Mouse (Mus musculus) midbrain, postnatal 0 days (tissue): ENCODE data around the gene Fkbp1b. TPM values are rescaled to one million over a fixed set of nuclear protein-coding genes. Genes with fewer than 3 reads are reported as not detected.

Experiments
- ATAC-seq: fragments of 200-750 bp; cut with Nextera tagmentation; 2 replicates; pipeline ENCODE4 v1.8.0; 2017; ENCODE audit warnings: moderate number of reproducible peaks, mild to moderate bottlenecking, moderate TSS enrichment, moderate library complexity; ENCODE audit not compliant: low FRiP score
- DNase-seq: peaks from one replicate; pipeline ENCODE4 v3.0.0-alpha.2; 2015; ENCODE audit warnings: low spot score
- H3K27ac ChIP-seq: fragments of 300-500 bp; sonication (generic); 2 replicates; pipeline ENCODE4 v1.5.1; 2014; ENCODE audit warnings: low read depth, mild to moderate bottlenecking, low read length, mixed read lengths
- H3K27me3 ChIP-seq: fragments of 300-500 bp; sonication (generic); 2 replicates; pipeline ENCODE4 v1.6.1; 2014; ENCODE audit warnings: low read length, control low read depth, mixed read lengths; ENCODE audit not compliant: insufficient read depth
- H3K36me3 ChIP-seq: fragments of 300-500 bp; sonication (generic); 2 replicates; pipeline ENCODE4 v1.6.1; 2014; ENCODE audit warnings: low read length, control low read depth, mixed read lengths; ENCODE audit not compliant: insufficient read depth
- H3K4me1 ChIP-seq: fragments of 300-500 bp; sonication (generic); 2 replicates; pipeline ENCODE4 v1.6.1; 2014; ENCODE audit warnings: mild to moderate bottlenecking, control low read depth, antibody characterized with exemption, low read length, mixed read lengths; ENCODE audit not compliant: insufficient read depth
- H3K4me2 ChIP-seq: fragments of 300-500 bp; sonication (generic); 2 replicates; pipeline ENCODE4 v1.6.1; 2014; ENCODE audit warnings: low read depth, mild to moderate bottlenecking, low read length, mixed read lengths; ENCODE audit not compliant: poor library complexity, severe bottlenecking
- H3K4me3 ChIP-seq: fragments of 300-500 bp; sonication (generic); 2 replicates; pipeline ENCODE4 v1.5.1; 2014; ENCODE audit warnings: low read depth, mild to moderate bottlenecking, low read length, moderate library complexity
- H3K9ac ChIP-seq: fragments of 300-500 bp; sonication (generic); replicated peaks from 2 replicates; pipeline ENCODE4 v1.6.1; 2014; ENCODE audit warnings: mild to moderate bottlenecking, low read length, moderate library complexity, mixed read lengths; ENCODE audit not compliant: poor library complexity, severe bottlenecking
- H3K9me3 ChIP-seq: fragments of 300-500 bp; sonication (generic); 2 replicates; pipeline ENCODE4 v1.6.1; 2016; ENCODE audit warnings: low read length, control low read depth
- CTCF ChIP-seq: IDR thresholded peaks from 2 replicates; pipeline ENCODE4 v1.5.1; 2016; ENCODE audit warnings: antibody characterized with exemption, mild to moderate bottlenecking
- WGBS: fragments of 180-500 bp; shearing (Covaris S2); extraction: QIAGEN DNeasy Blood & Tissue Kit; methylation state at CpG from one replicate; pipeline ENCODE4 v1.1.7; 2014; 5-methylcytosine and 5-hydroxymethylcytosine counted together
- polyA plus RNA-seq: library from polyadenylated mRNA; unstranded; fragments of >200 nt; fragmentation: Nextera tagmentation; extraction: Ambion mirVana; gene quantifications from 2 replicates; pipeline ENCODE4 v1.2.1, GENCODE M21; 2015
- total RNA-seq: library from RNA; depleted of rRNA; stranded (reverse); fragments of >200 nt; gene quantifications from 2 replicates; pipeline ENCODE4 v1.2.3, GENCODE M21; 2014

Gene Fkbp1b
- total and polyA plus RNA-seq, 2 experiments from 2014 or later: 82.1 to 83.8 TPM

- no peaks in the 10 kb centered on the region for H3K36me3 ChIP-seq
- H3K4me1 ChIP-seq: no peaks in the 10 kb centered on the region
- DNase-seq (no peak), ATAC-seq (no peak)
- H3K27me3 ChIP-seq: no peaks in the 10 kb centered on the region
- no peak overlapping the region for H3K9ac ChIP-seq
- H3K4me2 ChIP-seq: no peak overlapping the region
- WGBS: 91% methylated on average over 8 of the region's 8 CpGs
- no peak for TF ChIP-seq CTCF
- H3K9me3 ChIP-seq: no peaks in the 10 kb centered on the region
- H3K27ac ChIP-seq: no peak overlapping the region
- H3K4me3 ChIP-seq: no peak overlapping the region
Observed at GRCm38 (mm10) chr12:4842456-4842855, 1.1 kb upstream of the Fkbp1b start.

GRCm38 (mm10) chr12:4840741-4841140, 650 bp downstream of the Fkbp1b start:
- Histone ChIP-seq H3K36me3 (0 out of 2 replicates have a peak, but pooled peaks cover 2% of the 10 kb centered on the region), H3K9me3 (no peaks in the 10 kb centered on the region), H3K27me3 (no peaks in the 10 kb centered on the region), H3K4me2 (peak overlapping the region; percentile 90), H3K4me3 (peak overlapping the region; percentile 89), H3K9ac (peak overlapping the region; percentile 83), H3K27ac (no peak overlapping the region), H3K4me1 (no peaks in the 10 kb centered on the region)
- 0% methylated on average over 11 of the region's 11 CpGs for WGBS
- DNase-seq (no peak), ATAC-seq (no peak)
- TF ChIP-seq CTCF: no peak

GRCm38 (mm10) chr12:4840010-4840409, 1.4 kb downstream of the Fkbp1b start:
- WGBS: 60% methylated on average over 6 of the region's 6 CpGs
- Histone ChIP-seq H3K4me1 (no peaks in the 10 kb centered on the region), H3K27me3 (no peaks in the 10 kb centered on the region), H3K9me3 (no peaks in the 10 kb centered on the region), H3K9ac (no peak overlapping the region), H3K27ac (no peak overlapping the region), H3K4me2 (peak overlapping the region; percentile 90), H3K4me3 (peak overlapping the region; percentile 89; the same call in 1 of the 2 replicates), H3K36me3 (0 out of 2 replicates have a peak, but pooled peaks cover 2% of the 10 kb centered on the region)
- ATAC-seq: no peak
- no peak for TF ChIP-seq CTCF
- DNase-seq: no peak

GRCm38 (mm10) chr12:4836959-4837358, 4.4 kb downstream of the Fkbp1b start:
- H3K4me2 ChIP-seq: no peak overlapping the region
- ATAC-seq (no peak), DNase-seq (no peak)
- H3K9ac ChIP-seq: no peak overlapping the region
- peaks cover 5% of the 10 kb centered on the region; the same call in 1 of the 2 replicates for H3K36me3 ChIP-seq
- no peak for TF ChIP-seq CTCF
- no peaks in the 10 kb centered on the region for H3K9me3 ChIP-seq
- 67% methylated on average over 4 of the region's 4 CpGs for WGBS
- no peaks in the 10 kb centered on the region for H3K27me3 ChIP-seq
- H3K4me3 ChIP-seq: no peak overlapping the region
- no peak overlapping the region for H3K27ac ChIP-seq
- no peaks in the 10 kb centered on the region for H3K4me1 ChIP-seq

- H3K36me3 ChIP-seq: peaks cover 38% of the 10 kb centered on the region
- H3K27ac ChIP-seq: no peak overlapping the region
- no peaks in the 10 kb centered on the region for H3K27me3 ChIP-seq
- no peaks in the 10 kb centered on the region for H3K4me1 ChIP-seq
- WGBS: 74% methylated on average over 3 of the region's 3 CpGs
- H3K9me3 ChIP-seq: no peaks in the 10 kb centered on the region
- H3K4me3 ChIP-seq: no peak overlapping the region
- H3K4me2 ChIP-seq: no peak overlapping the region
- no peak for TF ChIP-seq CTCF
- ATAC-seq: no peak
- no peak overlapping the region for H3K9ac ChIP-seq
- no peak for DNase-seq
Observed at GRCm38 (mm10) chr12:4827256-4827655, 14.1 kb downstream of the Fkbp1b start.

GRCm38 (mm10) chr12:4817361-4818101, 23.9 kb downstream of the Fkbp1b start, which contains the start of gene Sf3b6:
Sf3b6 (plus strand) TSS chr12:4817544.
- peak; percentile 98 for DNase-seq
- H3K36me3 ChIP-seq: peaks cover 13% of the 10 kb centered on the region
- H3K4me2 ChIP-seq: peak within 1 kb of the TSS; percentile 68
- peak; percentile 97 for ATAC-seq
- under 1% methylated on average over 49 of the region's 49 CpGs for WGBS
- H3K4me3 ChIP-seq: peak within 1 kb of the TSS; percentile 89
- H3K9me3 ChIP-seq: no peaks in the 10 kb centered on the region
- H3K27ac ChIP-seq: peak within 1 kb of the TSS; percentile 81
- peaks cover 12% of the 10 kb centered on the region for H3K4me1 ChIP-seq
- no peak for TF ChIP-seq CTCF
- no peaks in the 10 kb centered on the region for H3K27me3 ChIP-seq
- H3K9ac ChIP-seq: peak within 1 kb of the TSS; percentile 79
